Mouse (Mus musculus) ES-Bruce4 (cell line): ENCODE results near the gene Sh2d4b. TPM values are rescaled to one million over a fixed set of nuclear protein-coding genes. Genes with fewer than 3 reads are reported as not detected.
A peak's percentile ranks its signal among the peaks of the same experiment; 100 is the strongest.

Source experiments
- H3K27ac ChIP-seq: 2 replicates; pipeline ENCODE4 v1.5.1; 2012; ENCODE audit warnings: low read length, inconsistent platforms; ENCODE audit not compliant: insufficient read depth
- H3K27me3 ChIP-seq: 2 replicates; pipeline ENCODE4 v1.6.1; 2012; ENCODE audit warnings: mild to moderate bottlenecking, low read length, inconsistent platforms; ENCODE audit not compliant: control insufficient read depth, poor library complexity, insufficient read depth, severe bottlenecking
- H3K36me3 ChIP-seq: 2 replicates; pipeline ENCODE4 v1.6.1; 2012; ENCODE audit warnings: inconsistent platforms, mild to moderate bottlenecking, low read length, moderate library complexity; ENCODE audit not compliant: control insufficient read depth, poor library complexity, insufficient read depth, severe bottlenecking
- H3K4me1 ChIP-seq: one replicate; pipeline ENCODE4 v1.8.1; 2011; ENCODE audit warnings: low read length; ENCODE audit not compliant: control insufficient read depth, insufficient read depth
- H3K4me3 ChIP-seq: 2 replicates; pipeline ENCODE4 v1.5.1; 2011; ENCODE audit warnings: low read depth, mild to moderate bottlenecking, low read length
- H3K9ac ChIP-seq: 2 replicates; pipeline ENCODE4 v1.6.1; 2012; ENCODE audit warnings: low read depth, mild to moderate bottlenecking, inconsistent platforms; ENCODE audit not compliant: poor library complexity, severe bottlenecking
- H3K9me3 ChIP-seq: replicated peaks from 2 replicates; pipeline ENCODE4 v1.6.1; 2012; ENCODE audit warnings: mild to moderate bottlenecking, low read length, inconsistent platforms; ENCODE audit not compliant: control insufficient read depth, poor library complexity, insufficient read depth, severe bottlenecking
- CTCF ChIP-seq: IDR thresholded peaks from one replicate; pipeline ENCODE4 v1.8.1; 2011; ENCODE audit warnings: low read depth, low read length
- EP300 ChIP-seq: IDR thresholded peaks from 2 replicates; pipeline ENCODE4 v1.6.1; 2011; ENCODE audit warnings: low read depth, low read length; ENCODE audit not compliant: insufficient read depth
- POLR2A ChIP-seq: IDR thresholded peaks from one replicate; pipeline ENCODE4 v1.8.1; 2011; ENCODE audit warnings: low read length; ENCODE audit not compliant: insufficient read depth
- polyA plus RNA-seq: library from polyadenylated mRNA; stranded (reverse); fragments of >200 nt; gene quantifications from 2 replicates; pipeline ENCODE4 v1.2.4, GENCODE M21; 2011; ENCODE audit warnings: low read depth; ENCODE audit not compliant: missing spikeins, insufficient read depth, insufficient read length

Sh2d4b gene
- polyA plus RNA-seq, 1 experiment = 1.7 TPM

- TF ChIP-seq CTCF = no peak
- TF ChIP-seq POLR2A = no peak
- no peak for TF ChIP-seq EP300
- Histone ChIP-seq H3K4me1 (no peaks in the 10 kb centered on the region), H3K27me3 (no peaks in the 10 kb centered on the region), H3K27ac (no peak overlapping the region), H3K9ac (no peak overlapping the region), H3K9me3 (no peaks in the 10 kb centered on the region), H3K36me3 (no peaks in the 10 kb centered on the region), H3K4me3 (no peak overlapping the region)
Observed at GRCm38 (mm10) chr14:40885752-40886151, 7.3 kb downstream of the Sh2d4b start.

- Histone ChIP-seq H3K27me3 (no peaks in the 10 kb centered on the region), H3K4me1 (no peaks in the 10 kb centered on the region), H3K9me3 (no peaks in the 10 kb centered on the region), H3K27ac (no peak overlapping the region), H3K36me3 (no peaks in the 10 kb centered on the region), H3K9ac (no peak overlapping the region), H3K4me3 (no peak overlapping the region)
- no peak for TF ChIP-seq CTCF
- TF ChIP-seq EP300 = no peak
- TF ChIP-seq POLR2A = no peak
Observed at GRCm38 (mm10) chr14:40885225-40885624, 7.8 kb downstream of the Sh2d4b start.

DNA sequence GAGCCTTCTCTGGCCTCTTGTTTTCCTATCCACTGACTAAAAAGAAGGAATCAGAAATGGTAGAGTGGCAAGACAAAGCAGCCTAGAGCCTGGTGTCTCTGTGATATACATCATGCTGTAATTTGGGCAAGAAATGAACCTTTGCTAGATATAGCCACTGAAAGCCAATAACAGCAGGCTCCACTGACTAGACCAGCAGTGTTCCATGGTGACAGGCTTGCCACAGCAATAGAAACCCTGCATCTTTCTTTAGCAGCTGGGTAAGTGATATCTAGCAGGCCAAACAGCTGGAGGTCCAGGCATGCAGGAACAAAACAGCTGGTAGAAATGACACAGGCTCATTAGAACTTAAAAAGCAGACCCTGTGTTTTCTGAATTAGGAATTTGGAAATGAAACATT, 18.5 kb downstream of the Sh2d4b start:
- Histone ChIP-seq H3K4me1 (no peaks in the 10 kb centered on the region), H3K9ac (no peak overlapping the region), H3K9me3 (no peaks in the 10 kb centered on the region), H3K27me3 (no peaks in the 10 kb centered on the region), H3K27ac (no peak overlapping the region), H3K36me3 (no peaks in the 10 kb centered on the region), H3K4me3 (no peak overlapping the region)
- TF ChIP-seq POLR2A (no peak), CTCF (no peak), EP300 (no peak)

DNA sequence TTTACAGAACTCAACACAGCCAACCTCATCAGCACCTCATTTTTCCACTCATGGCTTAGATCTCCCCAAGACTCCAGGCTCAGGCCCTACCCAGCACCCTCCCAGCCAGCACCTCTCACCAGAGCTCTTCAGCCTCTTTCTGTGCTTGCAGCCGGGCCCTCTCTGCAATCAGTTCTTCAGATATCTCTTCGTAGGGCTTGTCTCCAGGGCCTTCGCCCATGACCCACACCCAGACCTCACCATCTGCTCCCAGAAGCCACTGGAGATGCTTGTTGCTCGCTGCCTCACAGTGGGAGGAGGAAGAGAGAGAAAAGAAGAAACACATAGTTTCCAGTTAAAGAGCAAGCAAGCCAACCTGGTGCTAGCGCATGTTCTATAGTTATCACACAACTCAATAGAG, 19.1 kb downstream of the Sh2d4b start:
- H3K9ac ChIP-seq = no peak overlapping the region
- TF ChIP-seq POLR2A = no peak
- TF ChIP-seq CTCF = no peak
- no peak for TF ChIP-seq EP300
- H3K4me3 ChIP-seq = no peak overlapping the region
- no peaks in the 10 kb centered on the region for H3K4me1 ChIP-seq
- H3K27me3 ChIP-seq = no peaks in the 10 kb centered on the region
- no peak overlapping the region for H3K27ac ChIP-seq
- no peaks in the 10 kb centered on the region for H3K36me3 ChIP-seq
- no peaks in the 10 kb centered on the region for H3K9me3 ChIP-seq

DNA sequence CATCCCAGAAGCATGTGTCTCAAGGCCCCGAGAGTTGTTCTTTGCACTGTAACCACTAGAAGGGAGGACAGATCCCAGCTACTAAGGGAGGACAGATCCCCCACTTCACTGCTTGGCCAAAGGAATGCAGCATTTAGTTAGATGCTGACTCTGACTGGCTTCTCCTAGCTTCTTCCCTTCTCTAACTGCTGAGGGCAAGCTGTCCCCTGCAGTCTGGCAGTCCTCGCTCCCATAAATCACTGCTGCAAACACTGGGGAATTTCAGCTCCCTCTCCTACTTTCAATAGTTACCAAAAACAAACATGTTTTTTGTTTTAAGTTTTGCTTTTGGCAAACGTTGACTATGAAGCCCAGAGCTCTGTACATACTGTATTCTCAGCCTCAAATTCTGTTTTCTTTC, 22.5 kb downstream of the Sh2d4b start:
- Histone ChIP-seq H3K4me1 (no peaks in the 10 kb centered on the region), H3K36me3 (no peaks in the 10 kb centered on the region), H3K4me3 (no peak overlapping the region), H3K27ac (no peak overlapping the region), H3K9me3 (no peaks in the 10 kb centered on the region), H3K27me3 (no peaks in the 10 kb centered on the region), H3K9ac (no peak overlapping the region)
- no peak for TF ChIP-seq CTCF

GRCm38 (mm10) chr14:40864811-40865514, 28.1 kb downstream of the Sh2d4b start:
- peak overlapping the region; percentile 70 for H3K27ac ChIP-seq

More at GRCm38 (mm10) chr14:40864811-40865514, 28.1 kb downstream of the Sh2d4b start:
- Histone ChIP-seq H3K9me3 (no peaks in the 10 kb centered on the region), H3K4me3 (no peak overlapping the region), H3K9ac (no peak overlapping the region), H3K36me3 (no peaks in the 10 kb centered on the region), H3K27me3 (no peaks in the 10 kb centered on the region), H3K4me1 (peaks cover 4% of the 10 kb centered on the region)
- TF ChIP-seq EP300 (no peak), POLR2A (no peak), CTCF (no peak)
